Mouse (Mus musculus) limb, embryonic 11.5 days (tissue): ENCODE data around the gene Hexim2. TPM values are rescaled to one million over a fixed set of nuclear protein-coding genes. Genes with fewer than 3 reads are reported as not detected.

Source experiments
- polyA plus RNA-seq: library from polyadenylated mRNA; unstranded; fragments of >200 nt; fragmentation: Nextera tagmentation; extraction: Ambion mirVana; gene quantifications from 2 replicates; pipeline ENCODE4 v1.2.1, GENCODE M21; 2014

Gene Hexim2
- polyA plus RNA-seq, 1 experiment from 2014 or later, result 8.3 TPM

Other genes starting within 250 kb of the Hexim2 start
- gene Fam187a, start 247.3 kb upstream of the Hexim2 start, polyA plus RNA-seq, result 0.11 TPM in 1 of 2 replicates, not detected in the other
- gene Gfap, start 231.5 kb upstream of the Hexim2 start, polyA plus RNA-seq, result 0.16 and 0.18 TPM in 2 replicates
- gene Kif18b, start 207.3 kb upstream of the Hexim2 start, polyA plus RNA-seq, result 10.6 and 10.8 TPM in 2 replicates
- gene C1ql1, start 185.7 kb upstream of the Hexim2 start, polyA plus RNA-seq, result 0.85 and 0.88 TPM in 2 replicates
- gene Nmt1, start 104.2 kb upstream of the Hexim2 start, polyA plus RNA-seq, result 69.1 and 69.8 TPM in 2 replicates
- 335 and 349 TPM in 2 replicates for gene Dcakd, start 104.1 kb upstream of the Hexim2 start, polyA plus RNA-seq
- gene Plcd3, start 30.8 kb upstream of the Hexim2 start, polyA plus RNA-seq, result 1.2 and 1.8 TPM in 2 replicates
- 4.8 and 5.2 TPM in 2 replicates for gene Acbd4, start 30.7 kb upstream of the Hexim2 start, polyA plus RNA-seq
- gene Hexim1, start 16.2 kb upstream of the Hexim2 start, polyA plus RNA-seq, result 5.2 and 5.6 TPM in 2 replicates
- 0.20 and 0.69 TPM in 2 replicates for gene Fmnl1, start 38.7 kb downstream of the Hexim2 start, polyA plus RNA-seq
- 0.23 and 0.48 TPM in 2 replicates for gene 1700023F06Rik, start 76.1 kb downstream of the Hexim2 start, polyA plus RNA-seq
- not detected in 2 replicates for gene Spata32, start 86.0 kb downstream of the Hexim2 start, polyA plus RNA-seq
- gene Map3k14, start 135.0 kb downstream of the Hexim2 start, polyA plus RNA-seq, result 2.3 and 2.6 TPM in 2 replicates
- gene Arhgap27, start 231.3 kb downstream of the Hexim2 start, polyA plus RNA-seq, result 4.7 TPM in 2 replicates